Mouse (Mus musculus): Measurements from ENCODE around the gene Harbi1.

GRCm38 (mm10) chr2:91744686-91745085 is 34.0 kb downstream of the Harbi1 start:
- TF ChIP-seq CTCF (IDR thresholded peaks at IDR 0.05; ENCODE audit: control insufficient read depth, insufficient read depth, insufficient read length), result no peak
- TF ChIP-seq CEBPB (IDR thresholded peaks at IDR 0.05; ENCODE audit: low read depth), result no peak
- TF ChIP-seq USF1 (IDR thresholded peaks at IDR 0.05; ENCODE audit: low read depth), result no peak
- no peak for TF ChIP-seq MYOG (IDR thresholded peaks at IDR 0.05; ENCODE audit: control insufficient read depth, extremely low read depth, insufficient read length)
